Mouse (Mus musculus) C2C12 (cell line): Measurements from ENCODE around the gene Tmem215. TPM values are rescaled to one million over a fixed set of nuclear protein-coding genes. Genes with fewer than 3 reads are reported as not detected.

Experiments used
- H3K27me3 ChIP-seq: one replicate; pipeline ENCODE4 v1.6.1; 2011; ENCODE audit not compliant: control insufficient read depth, insufficient read depth, insufficient read length
- H3K36me3 ChIP-seq: one replicate; pipeline ENCODE4 v1.6.1; 2011; ENCODE audit not compliant: control insufficient read depth, insufficient read depth
- H3K4me3 ChIP-seq: one replicate; pipeline ENCODE4 v1.5.1; 2011; ENCODE audit warnings: mild to moderate bottlenecking, control low read depth; ENCODE audit not compliant: poor library complexity, insufficient read depth, severe bottlenecking
- H3K79me2 ChIP-seq: one replicate; pipeline ENCODE4 v1.6.1; 2011; ENCODE audit not compliant: control insufficient read depth, insufficient read depth
- H3K79me3 ChIP-seq: one replicate; pipeline ENCODE4 v1.6.1; 2011; ENCODE audit warnings: low read depth, control low read depth
- H3ac ChIP-seq: one replicate; pipeline ENCODE3; 2011; ENCODE audit warnings: low read depth; ENCODE audit not compliant: control insufficient read depth, insufficient read length
- CEBPB ChIP-seq: IDR thresholded peaks from one replicate; pipeline ENCODE4 v1.6.1; 2011; ENCODE audit warnings: low read depth, mild to moderate bottlenecking, control low read depth, moderate library complexity
- CTCF ChIP-seq: IDR thresholded peaks from one replicate; pipeline ENCODE4 v1.5.1; 2011; ENCODE audit not compliant: control insufficient read depth, insufficient read depth, insufficient read length
- FOSL1 ChIP-seq: IDR thresholded peaks from one replicate; pipeline ENCODE4 v1.8.0; 2011; ENCODE audit warnings: mild to moderate bottlenecking, low read length; ENCODE audit not compliant: poor library complexity, insufficient read depth, severe bottlenecking
- MAX ChIP-seq: IDR thresholded peaks from one replicate; pipeline ENCODE4 v1.6.1; 2011; ENCODE audit warnings: mild to moderate bottlenecking, control low read depth
- MYOD1 ChIP-seq: IDR thresholded peaks from one replicate; pipeline ENCODE4 v1.6.1; 2011; ENCODE audit warnings: low read depth; ENCODE audit not compliant: control insufficient read depth, insufficient read length
- MYOG ChIP-seq: IDR thresholded peaks from one replicate; pipeline ENCODE4 v1.6.1; 2011; ENCODE audit not compliant: control insufficient read depth, insufficient read length; ENCODE audit errors: extremely low read depth
- USF1 ChIP-seq: IDR thresholded peaks from one replicate; pipeline ENCODE4 v1.6.1; 2011; ENCODE audit warnings: low read depth, mild to moderate bottlenecking, control low read depth, moderate library complexity
- long read RNA-seq, 2 experiments: library from polyadenylated mRNA; unstranded; transcript quantifications; one replicate each; pipeline ENCODE4 v2.0.0; 2019 to 2020
- polyA plus RNA-seq: library from polyadenylated mRNA; unstranded; fragments of >200 nt; fragmentation: generic; extraction: Trizol; gene quantifications from one replicate; pipeline ENCODE4 v1.2.1, GENCODE M21; 2012; ENCODE audit warnings: missing spikeins

Gene Tmem215
- polyA plus RNA-seq, result not detected
- long read RNA-seq, experiment 1, result 0 reads
- long read RNA-seq, experiment 2, result 0 reads

- Histone ChIP-seq H3K79me3 (no peaks in the 10 kb centered on the region), H3K36me3 (no peaks in the 10 kb centered on the region), H3K27me3 (peaks cover 19% of the 10 kb centered on the region), H3K4me3 (no peak within 1 kb of the TSS), H3K79me2 (no peaks in the 10 kb centered on the region), H3ac (no peak within 1 kb of the TSS)
- TF ChIP-seq CTCF (no peak), USF1 (no peak), MYOG (no peak), MYOD1 (no peak), FOSL1 (no peak), MAX (no peak), CEBPB (no peak)
These were observed at the start of gene Tmem215 for GRCm38 (mm10) chr4:40471880-40472279. Gene Tmem215, plus strand, starts transcription at chr4:40472180.

DNA sequence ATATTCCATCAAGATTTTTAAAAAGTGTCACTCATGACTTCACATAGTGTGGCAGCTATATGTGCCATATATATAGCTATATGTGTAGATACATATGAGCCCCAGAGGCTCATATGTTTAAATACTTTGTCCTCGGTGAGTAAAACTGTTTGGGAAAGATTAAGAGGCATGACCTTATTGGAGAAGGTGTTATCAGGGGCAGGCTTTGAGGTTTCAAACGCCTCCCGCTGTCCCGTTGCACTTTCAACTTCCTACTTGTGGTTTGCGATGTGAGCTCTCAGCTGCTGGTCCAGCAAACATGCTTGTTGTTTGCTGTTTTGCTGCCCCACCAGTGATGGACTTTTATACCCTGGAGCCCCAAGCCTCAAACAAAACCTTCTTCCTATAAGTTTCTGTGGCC lies 40.1 kb upstream of the Tmem215 start:
- no peaks in the 10 kb centered on the region for H3K36me3 ChIP-seq
- no peaks in the 10 kb centered on the region for H3K79me3 ChIP-seq
- no peaks in the 10 kb centered on the region for H3K27me3 ChIP-seq
- H3ac ChIP-seq, result no peak overlapping the region
- H3K4me3 ChIP-seq, result no peak overlapping the region
- TF ChIP-seq CEBPB, result no peak
- TF ChIP-seq MYOG, result no peak
- no peak for TF ChIP-seq USF1
- no peak for TF ChIP-seq CTCF
- TF ChIP-seq MAX, result no peak
- TF ChIP-seq FOSL1, result no peak
- no peak for TF ChIP-seq MYOD1
- no peaks in the 10 kb centered on the region for H3K79me2 ChIP-seq

- Histone ChIP-seq H3K79me3 (no peaks in the 10 kb centered on the region), H3K27me3 (no peaks in the 10 kb centered on the region), H3K36me3 (no peaks in the 10 kb centered on the region), H3K79me2 (no peaks in the 10 kb centered on the region), H3K4me3 (no peak overlapping the region), H3ac (no peak overlapping the region)
- TF ChIP-seq CEBPB, result no peak
- TF ChIP-seq MYOG, result no peak
- no peak for TF ChIP-seq USF1
- TF ChIP-seq MAX, result no peak
- no peak for TF ChIP-seq CTCF
- no peak for TF ChIP-seq MYOD1
- no peak for TF ChIP-seq FOSL1
These were observed 38.6 kb upstream of the Tmem215 start for GRCm38 (mm10) chr4:40433379-40433778.

- Histone ChIP-seq H3ac (no peak overlapping the region), H3K79me3 (no peaks in the 10 kb centered on the region), H3K79me2 (no peaks in the 10 kb centered on the region), H3K36me3 (no peaks in the 10 kb centered on the region), H3K27me3 (no peaks in the 10 kb centered on the region), H3K4me3 (no peak overlapping the region)
- TF ChIP-seq MYOG (no peak), CEBPB (no peak), MYOD1 (no peak), FOSL1 (no peak), CTCF (no peak), USF1 (no peak)
These were observed 37.6 kb upstream of the Tmem215 start for GRCm38 (mm10) chr4:40434388-40434787.

DNA sequence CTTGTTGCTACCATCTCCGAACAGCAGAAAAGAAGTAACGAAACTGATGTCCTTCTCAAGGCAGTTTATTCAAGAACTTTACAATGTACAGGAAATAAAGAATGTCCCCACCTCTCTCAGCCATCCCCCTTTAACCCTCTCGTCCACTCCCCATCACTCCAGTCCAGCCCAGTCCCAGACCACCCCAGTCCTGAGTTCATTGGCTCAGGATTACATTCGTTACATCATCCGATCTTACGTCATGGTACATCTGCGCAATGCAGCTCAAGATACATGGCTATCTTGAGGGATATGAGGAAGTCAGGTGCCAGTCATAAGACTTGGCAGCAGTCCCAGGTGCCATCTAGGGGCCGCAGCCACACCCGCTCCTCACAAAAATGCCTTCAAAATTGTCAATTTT lies 28.4 kb upstream of the Tmem215 start:
- Histone ChIP-seq H3K79me2 (no peaks in the 10 kb centered on the region), H3K36me3 (no peaks in the 10 kb centered on the region), H3K79me3 (no peaks in the 10 kb centered on the region), H3K4me3 (no peak overlapping the region), H3ac (no peak overlapping the region), H3K27me3 (no peaks in the 10 kb centered on the region)
- TF ChIP-seq FOSL1, result no peak
- no peak for TF ChIP-seq MYOG
- no peak for TF ChIP-seq CTCF
- TF ChIP-seq CEBPB, result no peak
- no peak for TF ChIP-seq USF1
- TF ChIP-seq MAX, result no peak
- TF ChIP-seq MYOD1, result no peak
